Mouse (Mus musculus) heart, adult 2 months (tissue): ENCODE results near the gene Samd4b. TPM values are rescaled to one million over a fixed set of nuclear protein-coding genes. Genes with fewer than 3 reads are reported as not detected.

Source experiments
- DNase-seq, 2 experiments: peaks; one replicate each; pipeline ENCODE4 v3.0.0; 2021
- H3K27ac ChIP-seq: fragments of 200-600 bp; 2 replicates; pipeline ENCODE4 v1.8.1; 2022
- H3K27me3 ChIP-seq: fragments of 200-500 bp; 2 replicates; pipeline ENCODE4 v1.6.1; 2012; ENCODE audit warnings: mild to moderate bottlenecking, low read length, inconsistent platforms, mixed read lengths; ENCODE audit not compliant: control insufficient read depth, insufficient read depth
- H3K36me3 ChIP-seq: fragments of 200-500 bp; 2 replicates; pipeline ENCODE4 v1.6.1; 2012; ENCODE audit warnings: low read length, inconsistent platforms; ENCODE audit not compliant: control insufficient read depth, insufficient read depth
- H3K4me1 ChIP-seq: fragments of 200-500 bp; 2 replicates; pipeline ENCODE4 v1.6.1; 2011; ENCODE audit warnings: low read length; ENCODE audit not compliant: control insufficient read depth, insufficient read depth
- H3K4me3 ChIP-seq: fragments of 200-600 bp; 2 replicates; pipeline ENCODE4 v1.8.1; 2022
- H3K79me2 ChIP-seq: fragments of 200-500 bp; replicated peaks from 2 replicates; pipeline ENCODE4 v1.6.1; 2012; ENCODE audit warnings: mild to moderate bottlenecking, inconsistent platforms, low read length, moderate library complexity, mixed read lengths; ENCODE audit not compliant: control insufficient read depth, insufficient read depth
- H3K9ac ChIP-seq: fragments of 200-500 bp; 2 replicates; pipeline ENCODE4 v1.6.1; 2012; ENCODE audit warnings: low read depth, mild to moderate bottlenecking, control low read depth, inconsistent platforms, low read length, mixed read lengths
- CTCF ChIP-seq: fragments of 200-600 bp; IDR thresholded peaks from 2 replicates; pipeline ENCODE4 v1.8.1; 2022; ENCODE audit warnings: antibody characterized with exemption, mild to moderate bottlenecking, moderate library complexity
- EP300 ChIP-seq: fragments of 200-500 bp; IDR thresholded peaks from 2 replicates; pipeline ENCODE4 v1.6.1; 2011; ENCODE audit warnings: low read depth, low read length, control low read depth; ENCODE audit not compliant: insufficient read depth
- POLR2A ChIP-seq: fragments of 200-500 bp; IDR thresholded peaks from 2 replicates; pipeline ENCODE4 v1.6.1; 2011; ENCODE audit warnings: mild to moderate bottlenecking, low read depth, low read length, control low read depth; ENCODE audit not compliant: insufficient read depth
- WGBS: fragments of 180-500 bp; shearing (Covaris S2); methylation state at CpG from one replicate; pipeline ENCODE4 v1.1.7; 2018; 5-methylcytosine and 5-hydroxymethylcytosine counted together
- intact Hi-C: fragments of 180-260 bp; cut with DNase I; formaldehyde crosslinking; loops from one replicate; pipeline ENCODE4 v1.15.1; 2025
- polyA plus RNA-seq: library from polyadenylated mRNA; depleted of rRNA; stranded (reverse); fragments of >200 nt; gene quantifications from 2 replicates; pipeline ENCODE4 v1.2.3, GENCODE M21; 2012
- total RNA-seq, 2 experiments: library from RNA; stranded (reverse); gene quantifications; 2 replicates each; pipeline ENCODE4 v1.2.3; 2021

The Samd4b gene
- total and polyA plus RNA-seq, 3 experiments = 21.9 to 46.1 (median 22.4) TPM

DNA sequence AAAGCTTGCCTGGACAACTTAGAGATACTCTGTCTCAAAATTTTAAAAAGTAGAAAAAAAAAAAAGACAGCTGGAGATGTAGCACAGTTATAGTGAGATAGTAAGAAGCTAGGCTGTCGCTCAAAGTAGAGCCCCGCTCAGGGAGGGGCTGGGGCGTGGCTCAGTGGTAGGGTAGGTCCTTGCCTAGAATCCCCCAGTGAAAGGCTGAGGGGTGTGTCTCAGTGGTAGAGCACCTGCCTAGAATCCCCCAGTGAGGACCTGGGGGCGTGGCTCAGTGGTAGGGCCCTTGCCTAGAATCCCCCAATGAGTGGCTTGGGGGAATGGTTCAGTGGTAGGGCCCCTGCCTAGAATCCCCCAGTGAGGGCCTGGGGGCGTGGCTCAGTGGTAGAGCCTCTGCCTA, 137.6 kb downstream of the Samd4b start:
- intact Hi-C loops = no loop called here
- Histone ChIP-seq H3K4me1 (no peaks in the 10 kb centered on the region), H3K27ac (no peak overlapping the region), H3K9ac (no peak overlapping the region), H3K27me3 (no peaks in the 10 kb centered on the region), H3K79me2 (no peaks in the 10 kb centered on the region), H3K4me3 (no peak overlapping the region), H3K36me3 (no peaks in the 10 kb centered on the region)
- TF ChIP-seq CTCF = no peak
- 92% methylated on average over 5 of the region's 5 CpGs for WGBS
- no peak for DNase-seq

DNA sequence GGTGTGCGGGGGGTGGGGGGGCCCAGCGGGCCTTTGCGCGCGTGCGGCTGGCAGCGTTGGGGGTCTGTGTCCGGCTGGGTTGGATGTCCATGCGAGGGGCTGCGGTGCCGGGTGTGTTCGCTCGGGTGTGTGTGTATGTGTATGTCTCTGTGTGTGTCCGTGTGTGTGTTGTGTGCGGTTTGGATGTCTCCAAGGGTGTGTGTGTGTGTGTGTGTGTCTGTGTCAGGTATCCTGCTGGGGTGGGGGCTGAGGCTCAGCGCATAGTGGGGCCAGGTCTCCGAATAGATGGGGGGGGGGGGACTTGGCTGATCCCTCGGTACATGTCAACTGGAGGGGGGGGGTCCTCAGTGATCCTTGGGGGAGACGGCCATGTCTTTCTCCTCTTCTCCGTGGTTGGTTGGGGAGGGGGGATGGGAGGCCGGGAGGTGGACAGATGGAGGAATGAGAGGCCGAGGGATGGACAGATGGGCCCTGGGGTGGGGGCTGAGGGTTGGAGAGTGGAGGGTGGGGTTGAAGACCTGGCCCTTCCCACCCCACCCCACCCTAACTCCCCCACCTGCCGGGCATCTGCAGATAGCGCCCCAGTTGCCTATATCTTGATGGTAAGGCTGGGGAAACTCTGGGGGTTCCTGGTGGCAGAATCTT, 145.5 kb downstream of the Samd4b start:
- no peaks in the 10 kb centered on the region for H3K4me1 ChIP-seq
- peak overlapping the region; percentile 52 for H3K4me3 ChIP-seq
- H3K79me2 ChIP-seq = no peaks in the 10 kb centered on the region
- H3K9ac ChIP-seq = peak overlapping the region; percentile 79
- no peaks in the 10 kb centered on the region for H3K27me3 ChIP-seq
- intact Hi-C loops = no loop called here
- WGBS = 6% methylated on average over 22 of the region's 24 CpGs
- no peak overlapping the region for H3K27ac ChIP-seq
- DNase-seq = no peak
- no peaks in the 10 kb centered on the region for H3K36me3 ChIP-seq
- TF ChIP-seq CTCF = no peak
- no peak for TF ChIP-seq EP300
- TF ChIP-seq POLR2A = no peak

DNA sequence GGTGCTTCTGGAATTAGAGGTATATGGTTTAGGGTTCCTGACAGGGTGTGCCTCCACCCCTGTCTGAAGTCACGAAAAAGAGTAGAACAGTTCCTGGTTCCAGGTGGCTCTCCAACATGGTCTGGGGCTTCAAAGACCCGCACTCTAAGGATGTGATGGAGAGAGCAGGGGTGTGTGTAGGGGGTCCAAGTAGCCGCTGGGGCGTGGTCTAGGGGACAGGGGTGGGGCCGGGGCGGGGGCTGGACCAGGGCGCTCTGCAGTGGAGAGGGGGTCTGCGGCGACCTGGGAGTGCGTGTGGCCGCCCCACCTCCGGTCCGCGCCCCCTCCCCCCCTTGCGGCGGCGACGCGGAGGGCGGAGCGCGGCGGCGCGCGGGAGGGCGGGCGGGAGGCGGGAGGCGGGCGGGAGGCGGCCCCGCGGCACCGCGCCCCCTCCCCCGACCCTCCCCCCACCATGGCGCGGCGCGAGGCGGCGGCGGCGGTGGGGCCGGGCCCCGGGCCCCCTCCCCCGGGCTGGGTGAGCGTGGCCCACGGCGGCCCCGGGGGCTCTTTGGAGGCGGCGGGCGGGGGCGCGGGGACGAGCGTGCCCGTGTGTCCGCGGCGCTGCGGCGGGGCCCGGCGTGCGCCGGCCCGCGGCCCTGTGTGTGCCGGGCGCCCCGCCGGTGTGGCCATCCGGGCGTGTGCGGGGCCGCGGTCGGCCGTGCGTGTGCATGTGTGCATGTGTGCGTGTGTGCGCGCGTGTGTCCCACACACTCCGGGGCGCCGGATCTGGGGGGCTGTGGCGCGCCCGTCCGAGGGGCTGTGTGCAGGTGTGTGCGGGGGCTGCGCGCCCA, 146.2 kb downstream of the Samd4b start, which contains the start of gene Lrfn1:
Lrfn1 (plus strand) TSS at position 450 of the 830 bp plus-strand sequence.
- Histone ChIP-seq H3K4me1 (no peaks in the 10 kb centered on the region), H3K9ac (peak within 1 kb of the TSS; percentile 79), H3K79me2 (no peaks in the 10 kb centered on the region), H3K4me3 (peak within 1 kb of the TSS; percentile 52), H3K27ac (no peak within 1 kb of the TSS), H3K36me3 (no peaks in the 10 kb centered on the region), H3K27me3 (no peaks in the 10 kb centered on the region)
- 2% methylated on average over 63 of the region's 97 CpGs for WGBS
- TF ChIP-seq EP300 = no peak
- no peak for TF ChIP-seq CTCF
- no peak for TF ChIP-seq POLR2A
- peak in 1 of 2 experiments; percentile 20 for DNase-seq
- intact Hi-C loops = loop anchor here (2.0 kb wide), 1 partner anchor 273 kb away; no protein-coding TSS in a partner anchor

DNA sequence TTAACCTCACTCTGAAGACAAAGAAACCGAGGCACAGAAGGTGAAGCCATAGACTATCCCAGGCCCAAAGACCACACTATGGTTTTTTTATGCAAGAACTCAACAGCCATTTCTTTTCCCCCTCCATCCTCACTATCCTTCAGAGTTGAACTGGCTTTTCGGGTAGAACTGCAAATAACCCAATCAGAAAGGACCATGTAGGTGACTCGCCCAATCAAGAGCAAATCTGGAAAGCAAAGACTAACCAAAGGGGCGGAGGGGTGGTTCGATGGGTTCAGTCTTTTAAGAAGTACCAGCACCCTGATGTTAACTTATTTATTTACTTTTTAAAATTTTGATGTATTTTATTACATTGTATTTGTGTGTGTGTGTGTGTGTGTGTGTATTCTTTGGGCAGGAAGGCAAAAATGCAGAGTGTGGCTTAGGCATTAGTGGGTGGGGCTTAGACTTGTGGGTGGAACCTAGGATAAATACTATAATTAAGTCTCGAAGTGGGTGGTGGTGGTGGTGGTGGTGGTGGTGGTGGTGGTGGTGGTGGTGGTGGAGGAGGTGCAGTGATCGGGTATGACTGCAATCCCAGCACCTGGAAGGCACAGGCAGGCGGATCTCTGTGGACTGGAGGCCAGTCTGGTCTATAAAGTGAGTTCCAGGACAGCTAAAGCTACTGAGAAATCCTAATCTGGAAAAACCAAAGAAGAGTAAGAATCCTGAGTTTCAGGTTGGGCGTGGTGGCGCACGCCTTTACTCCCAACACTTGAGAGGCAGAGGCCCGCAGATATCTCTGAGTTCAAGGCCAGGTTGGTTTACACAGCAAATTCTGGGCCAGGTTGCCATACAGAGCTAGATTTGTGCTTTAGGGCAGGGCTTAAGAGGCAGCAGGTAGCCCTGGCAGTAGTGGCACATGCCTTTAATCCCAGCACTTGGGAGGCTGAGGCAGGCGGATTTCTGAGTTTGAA, 149.8 kb downstream of the Samd4b start:
- H3K4me3 ChIP-seq = no peak overlapping the region
- no peak overlapping the region for H3K9ac ChIP-seq
- H3K27me3 ChIP-seq = no peaks in the 10 kb centered on the region
- intact Hi-C loops = no loop called here
- no peak overlapping the region for H3K27ac ChIP-seq
- DNase-seq = no peak
- no peaks in the 10 kb centered on the region for H3K4me1 ChIP-seq
- no peaks in the 10 kb centered on the region for H3K36me3 ChIP-seq
- no peaks in the 10 kb centered on the region for H3K79me2 ChIP-seq
- WGBS = 73% methylated on average over 13 of the region's 13 CpGs
- TF ChIP-seq CTCF = no peak
- no peak for TF ChIP-seq POLR2A
- TF ChIP-seq EP300 = no peak

DNA sequence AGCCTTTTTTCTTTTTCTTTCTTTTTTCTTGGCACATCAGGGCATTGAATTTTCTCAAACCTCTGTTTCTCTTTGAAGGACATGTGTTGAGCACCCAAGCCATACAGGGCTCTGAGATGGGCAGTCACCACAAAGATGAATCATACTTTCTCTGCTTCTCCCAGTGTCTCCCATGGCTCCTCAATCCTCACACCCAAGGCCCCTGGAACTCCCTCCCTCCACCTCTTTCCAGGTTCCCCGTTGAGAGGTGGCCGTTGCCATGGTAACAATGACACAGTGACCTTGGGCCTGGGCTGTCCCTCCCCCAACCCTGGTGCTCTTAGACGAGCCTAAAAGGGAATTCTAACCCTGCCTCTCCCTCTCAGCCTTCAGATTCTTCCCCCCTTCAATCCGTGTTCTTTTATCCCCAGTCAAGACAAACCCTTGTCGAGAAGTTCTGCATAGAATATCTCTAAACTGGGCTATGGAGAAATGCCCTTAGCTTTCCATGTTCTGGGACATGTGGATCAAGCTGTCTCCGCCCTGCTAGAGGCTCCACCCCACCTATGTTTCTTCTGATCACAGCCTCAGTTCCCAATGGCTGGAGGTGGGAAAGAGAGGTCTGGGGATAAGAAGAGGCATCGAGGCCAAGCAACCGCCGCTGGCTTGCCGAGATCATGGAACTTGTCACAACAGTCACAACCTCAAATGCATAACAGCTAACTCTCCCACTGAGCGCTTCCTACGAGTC, 150.7 kb downstream of the Samd4b start:
- no peak for TF ChIP-seq CTCF
- TF ChIP-seq EP300 = no peak
- TF ChIP-seq POLR2A = no peak
- DNase-seq = no peak
- Histone ChIP-seq H3K36me3 (no peaks in the 10 kb centered on the region), H3K27me3 (no peaks in the 10 kb centered on the region), H3K4me1 (no peaks in the 10 kb centered on the region), H3K4me3 (no peak overlapping the region), H3K9ac (no peak overlapping the region), H3K27ac (no peak overlapping the region), H3K79me2 (no peaks in the 10 kb centered on the region)
- WGBS = 46% methylated on average over 12 of the region's 12 CpGs
- intact Hi-C loops = no loop called here
